Mouse (Mus musculus): ENCODE results near the gene Coro1b. TPM values are rescaled to one million over a fixed set of nuclear protein-coding genes. Genes with fewer than 3 reads are reported as not detected.

Coro1b gene
- polyA plus RNA-seq, 1 experiment from 2014 or later: 159 TPM

- Histone ChIP-seq H3K36me3 (peaks cover 50% of the 10 kb centered on the region), H3K27ac (replicated peaks) (no peak overlapping the region), H3K9me3 (replicated peaks) (no peaks in the 10 kb centered on the region), H3K4me1 (peaks cover 22% of the 10 kb centered on the region), H3K4me2 (replicated peaks) (no peak overlapping the region), H3K9ac (no peak overlapping the region), H3K4me3 (replicated peaks) (no peak overlapping the region), H3K27me3 (no peaks in the 10 kb centered on the region)
- ATAC-seq (ENCODE audit: insufficient number of reproducible peaks, low FRiP score, low TSS enrichment, low read depth): no peak
- 87% methylated on average over 5 of the region's 5 CpGs for WGBS
Observed at GRCm38 (mm10) chr19:4151898-4152297, 3.5 kb downstream of the Coro1b start.

GRCm38 (mm10) chr19:4152445-4153231 lies 4.2 kb downstream of the Coro1b start:
- H3K4me2 ChIP-seq (replicated peaks): no peak overlapping the region
- peaks cover 58% of the 10 kb centered on the region for H3K36me3 ChIP-seq
- H3K4me1 ChIP-seq: peaks cover 22% of the 10 kb centered on the region
- no peaks in the 10 kb centered on the region for H3K9me3 ChIP-seq (replicated peaks)
- WGBS: 86% methylated on average over 8 of the region's 8 CpGs
- no peaks in the 10 kb centered on the region for H3K27me3 ChIP-seq
- ATAC-seq (ENCODE audit: insufficient number of reproducible peaks, low FRiP score, low TSS enrichment, low read depth): no peak
- H3K4me3 ChIP-seq (replicated peaks): no peak overlapping the region
- H3K9ac ChIP-seq: no peak overlapping the region
- H3K27ac ChIP-seq (replicated peaks): no peak overlapping the region

GRCm38 (mm10) chr19:4153232-4153654 lies 4.8 kb downstream of the Coro1b start, which contains the start of gene Ptprcap:
Gene Ptprcap (plus strand): TSS chr19:4153604.
- no peak within 1 kb of the TSS for H3K4me3 ChIP-seq (replicated peaks)
- peaks cover 16% of the 10 kb centered on the region for H3K4me1 ChIP-seq
- no peaks in the 10 kb centered on the region for H3K9me3 ChIP-seq (replicated peaks)
- H3K9ac ChIP-seq: no peak within 1 kb of the TSS
- no peaks in the 10 kb centered on the region for H3K27me3 ChIP-seq
- H3K4me2 ChIP-seq (replicated peaks): no peak within 1 kb of the TSS
- H3K27ac ChIP-seq (replicated peaks): no peak within 1 kb of the TSS
- no peak for ATAC-seq (ENCODE audit: insufficient number of reproducible peaks, low FRiP score, low TSS enrichment, low read depth)
- WGBS: 74% methylated on average over 11 of the region's 11 CpGs
- H3K36me3 ChIP-seq: peaks cover 64% of the 10 kb centered on the region

- ATAC-seq (ENCODE audit: insufficient number of reproducible peaks, low FRiP score, low TSS enrichment, low read depth): no peak
- Histone ChIP-seq H3K27me3 (no peaks in the 10 kb centered on the region), H3K27ac (replicated peaks) (no peak overlapping the region), H3K4me1 (peaks cover 7% of the 10 kb centered on the region), H3K4me2 (replicated peaks) (no peak overlapping the region), H3K4me3 (replicated peaks) (no peak overlapping the region), H3K36me3 (peaks cover 78% of the 10 kb centered on the region), H3K9ac (no peak overlapping the region), H3K9me3 (replicated peaks) (no peaks in the 10 kb centered on the region)
- WGBS: 70% methylated on average over 13 of the region's 13 CpGs
Observed at GRCm38 (mm10) chr19:4154437-4155222, 6.2 kb downstream of the Coro1b start.

GRCm38 (mm10) chr19:4155223-4156072 lies 7.0 kb downstream of the Coro1b start:
- Histone ChIP-seq H3K9me3 (replicated peaks) (no peaks in the 10 kb centered on the region), H3K27me3 (no peaks in the 10 kb centered on the region), H3K4me1 (no peaks in the 10 kb centered on the region), H3K9ac (no peak overlapping the region), H3K36me3 (peaks cover 77% of the 10 kb centered on the region), H3K27ac (replicated peaks) (no peak overlapping the region), H3K4me3 (replicated peaks) (no peak overlapping the region), H3K4me2 (replicated peaks) (no peak overlapping the region)
- no peak for ATAC-seq (ENCODE audit: insufficient number of reproducible peaks, low FRiP score, low TSS enrichment, low read depth)
- 65% methylated on average over 6 of the region's 6 CpGs for WGBS

- Histone ChIP-seq H3K36me3 (peaks cover 77% of the 10 kb centered on the region), H3K27me3 (no peaks in the 10 kb centered on the region), H3K4me1 (no peaks in the 10 kb centered on the region), H3K9ac (no peak overlapping the region), H3K4me2 (replicated peaks) (no peak overlapping the region), H3K4me3 (replicated peaks) (no peak overlapping the region), H3K9me3 (replicated peaks) (no peaks in the 10 kb centered on the region), H3K27ac (replicated peaks) (no peak overlapping the region)
- no peak for ATAC-seq (ENCODE audit: insufficient number of reproducible peaks, low FRiP score, low TSS enrichment, low read depth)
- WGBS: 67% methylated on average over 20 of the region's 20 CpGs
Observed at GRCm38 (mm10) chr19:4156073-4156579, 7.7 kb downstream of the Coro1b start.

- Histone ChIP-seq H3K27me3 (no peaks in the 10 kb centered on the region), H3K9ac (no peak overlapping the region), H3K9me3 (replicated peaks) (no peaks in the 10 kb centered on the region), H3K36me3 (peaks cover 79% of the 10 kb centered on the region), H3K4me2 (replicated peaks) (no peak overlapping the region), H3K4me3 (replicated peaks) (no peak overlapping the region), H3K4me1 (no peaks in the 10 kb centered on the region), H3K27ac (replicated peaks) (no peak overlapping the region)
- no peak for ATAC-seq (ENCODE audit: insufficient number of reproducible peaks, low FRiP score, low TSS enrichment, low read depth)
- WGBS: 88% methylated on average over 12 of the region's 12 CpGs
Observed at GRCm38 (mm10) chr19:4156771-4157170, 8.4 kb downstream of the Coro1b start.

GRCm38 (mm10) chr19:4159049-4159448 lies 10.6 kb downstream of the Coro1b start:
- WGBS: 97% methylated on average over 8 of the region's 8 CpGs
- no peak for ATAC-seq (ENCODE audit: insufficient number of reproducible peaks, low FRiP score, low TSS enrichment, low read depth)
- H3K36me3 ChIP-seq: peaks cover 61% of the 10 kb centered on the region

GRCm38 (mm10) chr19:4162646-4163542 lies 14.5 kb downstream of the Coro1b start, which contains the start of gene Rps6kb2:
Gene Rps6kb2 (minus strand): TSS chr19:4163354.
- H3K4me1 ChIP-seq: peaks cover 12% of the 10 kb centered on the region
- 7% methylated on average over 42 of the region's 42 CpGs for WGBS

More at GRCm38 (mm10) chr19:4159049-4159448, 10.6 kb downstream of the Coro1b start:
- Histone ChIP-seq H3K27me3 (no peaks in the 10 kb centered on the region), H3K4me1 (peaks cover 12% of the 10 kb centered on the region), H3K4me3 (replicated peaks) (no peak overlapping the region), H3K27ac (replicated peaks) (no peak overlapping the region), H3K9me3 (replicated peaks) (no peaks in the 10 kb centered on the region), H3K4me2 (replicated peaks) (no peak overlapping the region), H3K9ac (no peak overlapping the region)

GRCm38 (mm10) chr19:4163543-4163887 lies 15.1 kb downstream of the Coro1b start:
- Histone ChIP-seq H3K36me3 (peaks cover 30% of the 10 kb centered on the region), H3K9ac (peak overlapping the region; percentile 44), H3K27me3 (no peaks in the 10 kb centered on the region), H3K27ac (replicated peaks) (peak overlapping the region; percentile 70), H3K4me1 (peaks cover 12% of the 10 kb centered on the region), H3K4me2 (replicated peaks) (peak overlapping the region; percentile 55), H3K4me3 (replicated peaks) (peak overlapping the region; percentile 77), H3K9me3 (replicated peaks) (no peaks in the 10 kb centered on the region)
- WGBS: 30% methylated on average over 4 of the region's 4 CpGs
- ATAC-seq (ENCODE audit: insufficient number of reproducible peaks, low FRiP score, low TSS enrichment, low read depth): no peak

More at GRCm38 (mm10) chr19:4162646-4163542, 14.5 kb downstream of the Coro1b start, which contains the start of gene Rps6kb2:
- Histone ChIP-seq H3K9ac (peak within 1 kb of the TSS; percentile 66), H3K27me3 (no peaks in the 10 kb centered on the region), H3K9me3 (replicated peaks) (no peaks in the 10 kb centered on the region), H3K27ac (replicated peaks) (peak within 1 kb of the TSS; percentile 70), H3K4me3 (replicated peaks) (peak within 1 kb of the TSS; percentile 77), H3K4me2 (replicated peaks) (peak within 1 kb of the TSS; percentile 88), H3K36me3 (peaks cover 37% of the 10 kb centered on the region)
- peak; percentile 84 for ATAC-seq (ENCODE audit: insufficient number of reproducible peaks, low FRiP score, low TSS enrichment, low read depth)

Data from embryonic facial prominence, embryonic 15.5 days (tissue).